Mouse (Mus musculus) gastrocnemius, adult 18-20 months (tissue): Measurements from ENCODE around the gene 1110008P14Rik. TPM values are rescaled to one million over a fixed set of nuclear protein-coding genes. Genes with fewer than 3 reads are reported as not detected.
"Not testable (repeated sequence)": the region's sequence is repeated elsewhere in the genome, so short reads cannot be mapped to it uniquely, and the experiment has no call there.

Experiments
- DNase-seq: peaks from one replicate; pipeline ENCODE4 v3.0.0; 2021; ENCODE audit warnings: low spot score
- total RNA-seq, 2 experiments: library from RNA; stranded (reverse); gene quantifications; 2 replicates each; pipeline ENCODE4 v1.2.3; 2021

The 1110008P14Rik gene
- total RNA-seq, 2 experiments from 2014 or later, result 42.6 to 47.1 TPM

- DNase-seq, result no peak
These were observed 17.6 kb downstream of the 1110008P14Rik start for GRCm38 (mm10) chr2:32364121-32364520.

GRCm38 (mm10) chr2:32363376-32364106 is 18.2 kb downstream of the 1110008P14Rik start:
- DNase-seq, result no peak

GRCm38 (mm10) chr2:32362817-32363340 is 18.9 kb downstream of the 1110008P14Rik start:
- peak; percentile 93 for DNase-seq

- DNase-seq, result not testable (repeated sequence)
These were observed 19.5 kb downstream of the 1110008P14Rik start for GRCm38 (mm10) chr2:32362274-32362673.

GRCm38 (mm10) chr2:32361437-32361836 is 20.3 kb downstream of the 1110008P14Rik start:
- DNase-seq, result peak; percentile 75

GRCm38 (mm10) chr2:32360741-32361140 is 21.0 kb downstream of the 1110008P14Rik start:
- DNase-seq, result peak; percentile 84

- no peak for DNase-seq
These were observed 23.4 kb downstream of the 1110008P14Rik start for GRCm38 (mm10) chr2:32358381-32358780.

- no peak for DNase-seq
These were observed 24.0 kb downstream of the 1110008P14Rik start for GRCm38 (mm10) chr2:32357710-32358109.

- DNase-seq, result peak; percentile 70
These were observed 25.5 kb downstream of the 1110008P14Rik start for GRCm38 (mm10) chr2:32356216-32356615.

- no peak for DNase-seq
These were observed 27.3 kb downstream of the 1110008P14Rik start for GRCm38 (mm10) chr2:32354336-32354895.

GRCm38 (mm10) chr2:32353836-32354235 is 27.9 kb downstream of the 1110008P14Rik start:
- DNase-seq, result no peak

GRCm38 (mm10) chr2:32353007-32353542 is 28.7 kb downstream of the 1110008P14Rik start, which contains the start of gene Dnm1:
Dnm1 (minus strand) TSS chr2:32353338.
- DNase-seq, result peak; percentile 92

GRCm38 (mm10) chr2:32352151-32353006 is 29.4 kb downstream of the 1110008P14Rik start, which contains the start of gene Ciz1:
Ciz1 (plus strand) TSS chr2:32352327.
- no peak for DNase-seq

GRCm38 (mm10) chr2:32351471-32351961 is 30.2 kb downstream of the 1110008P14Rik start:
- no peak for DNase-seq

- DNase-seq, result no peak
These were observed 31.2 kb downstream of the 1110008P14Rik start for GRCm38 (mm10) chr2:32350471-32351051.

GRCm38 (mm10) chr2:32349625-32350255 is 32.0 kb downstream of the 1110008P14Rik start:
- no peak for DNase-seq

- no peak for DNase-seq
These were observed 33.4 kb downstream of the 1110008P14Rik start for GRCm38 (mm10) chr2:32348311-32348710.

- DNase-seq, result no peak
These were observed 34.7 kb downstream of the 1110008P14Rik start for GRCm38 (mm10) chr2:32347019-32347418.

GRCm38 (mm10) chr2:32344598-32345321 is 37.0 kb downstream of the 1110008P14Rik start:
- DNase-seq, result no peak

GRCm38 (mm10) chr2:32344056-32344455 is 37.7 kb downstream of the 1110008P14Rik start:
- DNase-seq, result no peak
